Mouse (Mus musculus): ENCODE data around the gene Nr3c2.

DNA sequence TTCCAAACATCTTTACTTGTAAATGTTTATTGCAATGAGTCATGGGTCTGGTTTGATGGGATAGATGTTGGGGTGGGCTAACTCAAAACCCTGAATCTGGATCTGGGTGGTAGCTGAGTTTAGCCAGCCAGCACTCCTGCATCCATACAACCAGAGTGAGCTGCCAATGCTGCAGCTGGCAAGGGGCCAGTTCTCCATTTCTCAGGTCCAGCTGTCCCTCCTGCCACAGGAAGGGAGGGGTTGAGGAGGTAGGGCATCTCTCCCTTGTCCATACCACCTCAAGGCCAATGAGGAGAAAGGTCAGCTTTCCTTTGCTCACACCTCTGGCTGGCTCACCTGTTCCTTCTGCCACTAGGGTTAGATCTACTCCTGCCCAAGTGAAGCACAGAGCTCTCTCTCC, 39.5 kb upstream of the Nr3c2 start:
- no peak for TF ChIP-seq CTCF (IDR thresholded peaks at IDR 0.05; ENCODE audit: extremely low read depth, insufficient read depth, low read length)
- TF ChIP-seq POLR2A (IDR thresholded peaks at IDR 0.05; ENCODE audit: extremely low read depth, insufficient read depth, low read length) = no peak
